In genomic region chr10:125213805-125214204, GRCm38 (mm10) we compare ENCODE assay signal across 22 mouse cellular contexts.
"Had no signal": no experiment of that assay in that cellular context is flagged by ENCODE, and none has a peak within 500 bp of the region (broad histone marks: within the 10 kb centered on the region; RNA-seq: fewer than 3 reads in every experiment).

No protein-coding gene starts in this region.

- H3K27ac ChIP-seq: intestine, embryonic 15.5 days; kidney, embryonic 15.5 days; left cerebral cortex, adult 2 months; limb, embryonic 12.5 days; limb, embryonic 15.5 days; liver, embryonic 12.5 days; liver, embryonic 15.5 days; lung, embryonic 15.5 days; macrophage; stomach, embryonic 15.5 days had no signal

- H3K27me3 ChIP-seq: intestine, embryonic 15.5 days; kidney, embryonic 15.5 days; limb, embryonic 12.5 days; limb, embryonic 15.5 days; liver, embryonic 12.5 days; liver, embryonic 15.5 days; lung, embryonic 15.5 days; stomach, embryonic 15.5 days had no signal

- H3K4me3 ChIP-seq: intestine, embryonic 15.5 days; kidney, embryonic 15.5 days; left cerebral cortex, adult 2 months; limb, embryonic 12.5 days; limb, embryonic 15.5 days; liver, embryonic 12.5 days; liver, embryonic 15.5 days; lung, embryonic 15.5 days; stomach, embryonic 15.5 days had no signal

- DNase-seq: kidney, adult 11 months; kidney, adult 8-10 months; kidney, postnatal 10 days; kidney, postnatal 36 days; layer of hippocampus, postnatal 36 days; left cerebral cortex, postnatal 4 days; lung, adult 18-20 months; lung, postnatal 10 days; midbrain, embryonic 14.5 days; right cerebral cortex, postnatal 25 days; thymus, postnatal 25 days had no signal

- H3K4me1 ChIP-seq: intestine, embryonic 15.5 days; kidney, embryonic 15.5 days; limb, embryonic 12.5 days; limb, embryonic 15.5 days; liver, embryonic 12.5 days; liver, embryonic 15.5 days; lung, embryonic 15.5 days; stomach, embryonic 15.5 days had no signal

- H3K36me3 ChIP-seq: intestine, embryonic 15.5 days; kidney, embryonic 15.5 days; limb, embryonic 12.5 days; limb, embryonic 15.5 days; liver, embryonic 12.5 days; liver, embryonic 15.5 days; lung, embryonic 15.5 days; stomach, embryonic 15.5 days had no signal

- H3K4me2 ChIP-seq: intestine, embryonic 15.5 days; kidney, embryonic 15.5 days; limb, embryonic 12.5 days; limb, embryonic 15.5 days; liver, embryonic 12.5 days; liver, embryonic 15.5 days; lung, embryonic 15.5 days; midbrain, embryonic 11.5 days; stomach, embryonic 15.5 days had no signal

- H3K9ac ChIP-seq: intestine, embryonic 15.5 days; kidney, embryonic 15.5 days; limb, embryonic 12.5 days; limb, embryonic 15.5 days; liver, embryonic 12.5 days; liver, embryonic 15.5 days; lung, embryonic 15.5 days; stomach, embryonic 15.5 days had no signal

- H3K9me3 ChIP-seq: intestine, embryonic 15.5 days; kidney, embryonic 15.5 days; limb, embryonic 12.5 days; limb, embryonic 15.5 days; liver, embryonic 12.5 days; liver, embryonic 15.5 days; lung, embryonic 15.5 days; stomach, embryonic 15.5 days had no signal

- ATAC-seq: intestine, embryonic 15.5 days; liver, embryonic 12.5 days had no signal
